Mouse (Mus musculus) hindbrain, embryonic 11.5 days (tissue): ENCODE results near the gene Pgls. TPM values are rescaled to one million over a fixed set of nuclear protein-coding genes. Genes with fewer than 3 reads are reported as not detected.

Experiments used
- ATAC-seq: fragments of 200-750 bp; cut with Nextera tagmentation; 2 replicates; pipeline ENCODE4 v1.8.0; 2017; ENCODE audit warnings: mild to moderate bottlenecking, moderate TSS enrichment, moderate library complexity; ENCODE audit not compliant: low FRiP score
- DNase-seq: peaks from one replicate; pipeline ENCODE4 v3.0.0-alpha.2; 2015; ENCODE audit warnings: low spot score
- H3K27ac ChIP-seq: fragments of 300-500 bp; sonication (generic); 2 replicates; pipeline ENCODE4 v1.5.1; 2014; ENCODE audit warnings: mild to moderate bottlenecking, low read depth, low read length
- H3K27me3 ChIP-seq: fragments of 300-500 bp; sonication (generic); 2 replicates; pipeline ENCODE4 v1.6.1; 2014; ENCODE audit warnings: mild to moderate bottlenecking, low read length, moderate library complexity, mixed read lengths; ENCODE audit not compliant: control insufficient read depth, insufficient read depth
- H3K36me3 ChIP-seq: fragments of 300-500 bp; sonication (generic); 2 replicates; pipeline ENCODE4 v1.6.1; 2014; ENCODE audit warnings: mild to moderate bottlenecking, low read length, moderate library complexity, mixed read lengths; ENCODE audit not compliant: control insufficient read depth, insufficient read depth
- H3K4me1 ChIP-seq: fragments of 300-500 bp; sonication (generic); replicated peaks from 2 replicates; pipeline ENCODE4 v1.6.1; 2014; ENCODE audit warnings: low read length, mixed read lengths; ENCODE audit not compliant: control insufficient read depth, insufficient read depth
- H3K4me2 ChIP-seq: fragments of 300-500 bp; sonication (generic); replicated peaks from 2 replicates; pipeline ENCODE4 v1.6.1; 2014; ENCODE audit warnings: mild to moderate bottlenecking, low read depth, low read length
- H3K4me3 ChIP-seq: fragments of 300-500 bp; sonication (generic); 2 replicates; pipeline ENCODE4 v1.5.1; 2014; ENCODE audit warnings: low read depth, low read length
- H3K9ac ChIP-seq: fragments of 300-500 bp; sonication (generic); 2 replicates; pipeline ENCODE4 v1.6.1; 2014; ENCODE audit warnings: low read depth, low read length
- H3K9me3 ChIP-seq: fragments of 300-500 bp; sonication (generic); 2 replicates; pipeline ENCODE4 v1.6.1; 2016; ENCODE audit warnings: low read length; ENCODE audit not compliant: control insufficient read depth
- WGBS: fragments of 180-500 bp; shearing (Covaris S2); extraction: QIAGEN DNeasy Blood & Tissue Kit; methylation state at CpG from one replicate; pipeline ENCODE4 v1.1.7; 2014; 5-methylcytosine and 5-hydroxymethylcytosine counted together
- polyA plus RNA-seq: library from polyadenylated mRNA; unstranded; fragments of >200 nt; fragmentation: Nextera tagmentation; extraction: Ambion mirVana; gene quantifications from 2 replicates; pipeline ENCODE4 v1.2.1, GENCODE M21; 2014

Gene Pgls
- polyA plus RNA-seq, 1 experiment from 2014 or later, result 228 TPM

- H3K27me3 ChIP-seq, result peaks cover 28% of the 10 kb centered on the region
- 69% methylated on average over 2 of the region's 2 CpGs for WGBS
These were observed 39.9 kb downstream of the Pgls start for GRCm38 (mm10) chr8:71631897-71632296.

GRCm38 (mm10) chr8:71633164-71633563, 41.2 kb downstream of the Pgls start:
- no peak for ATAC-seq

More at GRCm38 (mm10) chr8:71631897-71632296, 39.9 kb downstream of the Pgls start:
- DNase-seq (no peak), ATAC-seq (no peak)
- no peak overlapping the region for H3K9ac ChIP-seq
- no peak overlapping the region for H3K27ac ChIP-seq
- H3K4me3 ChIP-seq, result no peak overlapping the region
- H3K9me3 ChIP-seq, result peaks cover 3% of the 10 kb centered on the region; the same call in 1 of the 2 replicates
- H3K4me2 ChIP-seq, result no peak overlapping the region
- peaks cover 5% of the 10 kb centered on the region for H3K4me1 ChIP-seq
- H3K36me3 ChIP-seq, result no peaks in the 10 kb centered on the region

DNA sequence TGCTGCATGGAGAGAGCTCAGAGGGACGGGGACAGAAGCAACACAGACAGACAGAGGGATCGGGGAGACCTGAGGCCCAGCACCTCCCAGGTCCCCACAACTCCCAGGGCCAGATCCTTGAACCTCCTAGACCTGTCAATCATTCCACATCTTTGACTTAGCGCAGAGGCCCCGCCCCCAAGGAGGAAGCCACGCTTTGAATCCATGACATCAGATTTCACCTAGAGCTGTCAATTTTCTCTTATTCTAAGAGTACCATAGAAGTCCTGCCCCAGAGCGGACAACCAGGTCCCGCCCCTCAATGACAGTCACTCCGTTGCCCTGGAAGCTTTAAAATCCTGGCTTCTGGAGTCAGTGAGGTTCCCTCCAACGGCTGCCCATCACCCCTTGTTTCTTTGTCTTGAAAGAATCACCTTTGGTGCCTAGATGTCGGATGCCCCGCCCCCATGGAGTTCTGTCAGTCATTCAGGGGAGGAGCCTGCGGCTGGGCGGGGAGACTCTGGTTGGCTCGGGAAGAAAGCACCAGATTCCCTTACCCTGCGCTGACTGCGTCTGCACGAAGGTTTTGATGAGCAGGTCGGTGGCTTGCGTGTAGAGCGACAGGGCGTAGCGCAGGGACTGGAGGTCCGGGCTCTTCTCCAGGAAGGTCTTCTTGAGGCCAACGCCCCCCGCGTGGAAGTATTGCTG, 42.1 kb downstream of the Pgls start:
- Histone ChIP-seq H3K4me1 (0 out of 2 replicates have a peak, but pooled peaks cover 2% of the 10 kb centered on the region), H3K9me3 (peaks cover 3% of the 10 kb centered on the region; the same call in 1 of the 2 replicates), H3K27me3 (peaks cover 28% of the 10 kb centered on the region), H3K9ac (0 out of 2 replicates have a peak overlapping the region, but pooled peaks have one; percentile 11), H3K4me2 (peak overlapping the region; percentile 31), H3K27ac (no peak overlapping the region), H3K4me3 (no peak overlapping the region), H3K36me3 (no peaks in the 10 kb centered on the region)
- DNase-seq (peak; percentile 78), ATAC-seq (peak; percentile 36)
- 1% methylated on average over 26 of the region's 26 CpGs for WGBS

More at GRCm38 (mm10) chr8:71633164-71633563, 41.2 kb downstream of the Pgls start:
- Histone ChIP-seq H3K4me1 (peaks cover 5% of the 10 kb centered on the region), H3K4me3 (no peak overlapping the region), H3K27ac (no peak overlapping the region), H3K9me3 (peaks cover 3% of the 10 kb centered on the region; the same call in 1 of the 2 replicates), H3K4me2 (no peak overlapping the region), H3K9ac (no peak overlapping the region), H3K27me3 (peaks cover 28% of the 10 kb centered on the region), H3K36me3 (no peaks in the 10 kb centered on the region)
- DNase-seq, result peak; percentile 21
- WGBS, result 10% methylated on average over 19 of the region's 22 CpGs

DNA sequence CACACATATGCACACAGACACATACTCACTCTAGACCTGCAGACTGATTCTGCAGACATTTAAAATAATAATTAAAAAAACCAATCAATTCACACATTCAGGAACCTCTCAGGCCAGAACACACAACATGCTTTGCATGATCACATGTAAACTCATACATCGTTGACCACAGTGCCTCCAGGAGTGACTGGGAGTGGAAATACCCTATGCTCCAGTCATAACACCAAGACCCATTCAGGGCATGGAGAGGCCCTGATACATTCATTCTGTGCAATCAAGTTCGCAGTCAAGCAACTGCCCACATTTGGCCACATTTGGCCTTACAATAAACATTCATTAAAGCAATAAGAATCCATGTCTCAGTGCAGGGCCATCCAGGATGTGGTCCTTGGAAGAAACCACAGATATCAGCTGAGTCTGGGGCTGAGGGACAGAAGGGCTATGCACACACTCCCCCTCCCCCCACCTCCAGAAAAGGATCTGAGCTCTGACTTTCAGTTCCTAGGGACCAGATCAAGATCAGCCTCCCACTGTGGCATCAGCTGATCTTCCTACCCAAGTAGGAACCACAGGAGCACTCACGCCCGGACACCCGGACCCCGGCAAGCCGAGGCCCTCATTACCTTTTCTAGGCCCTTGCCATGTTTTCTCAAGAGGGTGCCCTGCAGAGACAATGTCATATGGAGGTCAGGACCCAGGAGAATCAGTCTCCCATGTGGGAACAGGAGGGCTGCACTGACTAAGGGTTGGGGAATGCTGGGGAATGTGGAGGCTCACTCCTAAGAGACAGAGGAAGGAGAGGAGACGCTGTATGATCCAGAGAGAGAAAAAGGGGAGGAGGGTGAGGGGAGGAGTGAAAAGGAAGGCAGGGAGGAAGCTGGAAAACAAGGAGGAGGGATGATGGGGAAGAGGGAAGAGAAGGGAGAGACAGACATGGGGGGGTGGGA, 45.4 kb downstream of the Pgls start:
- H3K9me3 ChIP-seq, result peaks cover 3% of the 10 kb centered on the region; the same call in 1 of the 2 replicates
- no peak for DNase-seq
- no peaks in the 10 kb centered on the region for H3K4me1 ChIP-seq
- 53% methylated on average over 8 of the region's 8 CpGs for WGBS
- no peak overlapping the region for H3K9ac ChIP-seq
- no peak overlapping the region for H3K4me2 ChIP-seq
- H3K27me3 ChIP-seq, result peaks cover 9% of the 10 kb centered on the region
- H3K36me3 ChIP-seq, result no peaks in the 10 kb centered on the region
- H3K4me3 ChIP-seq, result no peak overlapping the region
- H3K27ac ChIP-seq, result no peak overlapping the region
- no peak for ATAC-seq

- 63% methylated on average over 6 of the region's 6 CpGs for WGBS
- H3K4me3 ChIP-seq, result no peak overlapping the region
- H3K9ac ChIP-seq, result no peak overlapping the region
- no peak overlapping the region for H3K27ac ChIP-seq
- H3K9me3 ChIP-seq, result no peaks in the 10 kb centered on the region
- H3K36me3 ChIP-seq, result no peaks in the 10 kb centered on the region
- H3K4me1 ChIP-seq, result no peaks in the 10 kb centered on the region
- ATAC-seq (no peak), DNase-seq (no peak)
- peaks cover 8% of the 10 kb centered on the region for H3K27me3 ChIP-seq
- no peak overlapping the region for H3K4me2 ChIP-seq
These were observed 46.3 kb downstream of the Pgls start for GRCm38 (mm10) chr8:71638321-71638720.

- Histone ChIP-seq H3K36me3 (no peaks in the 10 kb centered on the region), H3K27me3 (peaks cover 4% of the 10 kb centered on the region; the same call in 1 of the 2 replicates), H3K4me1 (no peaks in the 10 kb centered on the region), H3K4me3 (no peak overlapping the region), H3K9ac (no peak overlapping the region), H3K27ac (no peak overlapping the region), H3K4me2 (no peak overlapping the region), H3K9me3 (no peaks in the 10 kb centered on the region)
- no peak for ATAC-seq
- 87% methylated on average over 4 of the region's 4 CpGs for WGBS
- no peak for DNase-seq
These were observed 47.3 kb downstream of the Pgls start for GRCm38 (mm10) chr8:71639318-71639717.

DNA sequence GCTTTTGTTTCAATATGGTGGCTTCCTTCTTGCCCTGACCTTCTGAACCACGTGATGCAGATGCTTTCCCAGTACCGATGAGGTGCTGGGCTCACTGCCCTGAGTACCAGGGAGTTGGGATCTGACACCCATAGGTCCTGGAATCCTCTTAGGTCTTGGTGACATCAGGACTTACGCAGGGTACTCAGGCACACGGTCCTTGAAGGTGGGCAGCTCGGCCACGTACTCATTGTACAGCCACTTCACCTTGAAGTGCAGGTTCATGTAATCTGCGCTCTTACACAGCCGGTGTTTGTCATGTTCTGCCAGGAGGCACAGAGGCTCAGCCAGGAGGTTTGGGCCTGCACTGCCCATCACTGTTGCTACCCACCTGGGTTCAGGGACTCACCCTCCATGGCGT, 53.5 kb downstream of the Pgls start:
- WGBS, result 85% methylated on average over 9 of the region's 9 CpGs
- H3K27ac ChIP-seq, result no peak overlapping the region
- ATAC-seq, result no peak

More for the DNA sequence above, 53.5 kb downstream of the Pgls start:
- Histone ChIP-seq H3K36me3 (no peaks in the 10 kb centered on the region), H3K9ac (no peak overlapping the region), H3K9me3 (no peaks in the 10 kb centered on the region), H3K4me3 (no peak overlapping the region), H3K27me3 (0 out of 2 replicates have a peak, but pooled peaks cover 2% of the 10 kb centered on the region), H3K4me1 (no peaks in the 10 kb centered on the region), H3K4me2 (no peak overlapping the region)
- DNase-seq, result no peak
